Mouse (Mus musculus): Measurements from ENCODE around the gene Shroom4.

Shroom4 gene

GRCm38 (mm10) chrX:6496374-6496773, 96.7 kb downstream of the Shroom4 start:
- no peak for DNase-seq (ENCODE audit: low spot score)

DNA sequence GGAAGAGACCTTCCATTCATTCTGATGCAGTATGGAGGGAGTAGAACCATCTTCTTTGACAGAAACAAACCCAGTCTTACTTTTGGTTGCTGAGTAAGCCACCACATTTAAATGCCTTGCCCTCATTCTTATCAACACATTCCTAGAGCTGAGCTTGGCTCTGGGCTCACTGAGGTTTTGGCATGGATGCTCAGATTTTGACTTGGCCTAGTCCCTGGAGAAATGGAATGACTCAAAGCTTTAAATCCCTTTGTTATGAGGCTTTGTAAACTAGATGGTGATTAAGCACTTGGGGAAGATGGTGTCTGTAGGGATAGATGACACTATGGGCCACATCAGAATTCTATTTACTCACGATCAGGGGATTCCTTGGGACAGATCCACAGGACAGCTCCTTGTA, 102.2 kb downstream of the Shroom4 start:
- DNase-seq (ENCODE audit: low spot score), result no peak

- DNase-seq (ENCODE audit: low spot score), result no peak
These were observed 117.6 kb downstream of the Shroom4 start for GRCm38 (mm10) chrX:6517217-6517616.

DNA sequence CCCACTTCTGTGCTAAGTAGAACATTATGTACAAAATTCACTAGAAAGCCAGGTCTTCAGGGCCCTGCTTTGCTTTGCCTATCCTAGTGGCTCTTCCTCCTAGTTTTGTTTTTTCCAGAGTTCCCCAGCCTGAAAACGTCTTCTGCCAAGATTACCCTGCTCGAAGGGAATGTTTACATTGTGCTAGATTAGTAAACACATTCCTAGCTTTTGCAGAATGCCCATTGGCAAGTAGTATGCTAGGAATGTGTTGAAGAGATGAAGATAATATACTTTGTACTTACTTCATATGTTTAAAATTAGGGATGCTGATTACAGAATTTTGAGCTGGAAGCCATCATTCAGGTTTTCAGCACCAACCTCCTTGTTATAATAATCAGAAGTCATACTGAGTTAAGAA, 118.8 kb downstream of the Shroom4 start:
- DNase-seq (ENCODE audit: low spot score), result no peak

DNA sequence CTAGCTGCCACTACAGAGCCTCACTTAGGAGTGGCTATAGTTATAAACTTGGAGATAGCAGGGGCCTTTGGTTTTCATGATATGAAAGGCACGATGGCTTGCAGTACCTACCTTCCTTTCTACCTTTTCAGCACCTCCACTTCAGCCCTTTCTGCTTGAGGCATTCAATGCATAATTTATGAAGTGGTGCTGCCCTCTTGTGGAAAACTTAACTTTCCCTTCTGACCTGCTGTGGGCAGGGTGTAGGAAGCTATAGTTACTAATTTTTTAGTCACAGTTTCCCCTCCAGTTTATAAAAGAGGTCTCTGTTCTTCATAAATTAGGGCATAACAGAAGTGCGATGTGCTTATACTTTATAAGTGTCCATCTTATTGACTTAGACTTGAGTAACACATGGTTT, 123.3 kb downstream of the Shroom4 start:
- DNase-seq (ENCODE audit: low spot score), result peak; percentile 12

DNA sequence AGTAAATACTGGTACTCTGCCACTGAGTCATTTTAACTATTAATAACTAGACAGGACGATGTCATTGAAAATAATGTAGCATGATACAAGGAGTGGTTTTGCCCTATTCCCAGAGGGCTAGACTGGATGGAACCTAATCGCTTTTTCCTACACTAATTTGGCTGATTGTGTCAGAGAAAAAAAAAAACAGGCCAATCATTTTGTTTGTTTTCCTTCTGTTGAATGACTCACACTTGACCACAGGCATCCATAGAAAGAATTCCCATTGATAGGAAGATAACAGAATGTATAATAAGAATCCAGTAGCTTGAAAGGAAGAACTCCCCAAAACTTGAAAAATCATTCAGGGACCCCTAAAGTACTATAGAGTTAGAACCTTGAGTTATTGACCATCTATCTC, 137.0 kb downstream of the Shroom4 start:
- DNase-seq (ENCODE audit: low spot score), result no peak

DNA sequence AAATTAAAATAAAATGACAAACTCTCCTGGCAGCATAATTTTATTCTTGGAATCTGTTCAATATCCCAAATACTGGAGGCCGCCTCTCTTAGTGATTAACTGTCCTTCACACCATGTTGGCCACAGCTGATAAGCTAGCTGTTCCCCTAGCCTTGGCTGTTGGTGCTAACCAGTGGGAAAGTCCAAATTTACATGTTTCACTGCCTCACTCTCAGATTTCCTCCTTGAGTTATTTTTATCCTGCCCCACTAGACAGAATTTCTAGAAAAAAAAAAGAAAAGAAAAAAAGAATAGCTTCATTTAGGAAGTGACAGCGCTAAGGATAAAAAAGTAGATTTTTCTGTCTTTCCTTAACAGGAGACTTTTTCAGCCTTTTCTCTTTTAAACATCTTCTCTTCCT, 138.0 kb downstream of the Shroom4 start:
- DNase-seq (ENCODE audit: low spot score), result no peak

DNA sequence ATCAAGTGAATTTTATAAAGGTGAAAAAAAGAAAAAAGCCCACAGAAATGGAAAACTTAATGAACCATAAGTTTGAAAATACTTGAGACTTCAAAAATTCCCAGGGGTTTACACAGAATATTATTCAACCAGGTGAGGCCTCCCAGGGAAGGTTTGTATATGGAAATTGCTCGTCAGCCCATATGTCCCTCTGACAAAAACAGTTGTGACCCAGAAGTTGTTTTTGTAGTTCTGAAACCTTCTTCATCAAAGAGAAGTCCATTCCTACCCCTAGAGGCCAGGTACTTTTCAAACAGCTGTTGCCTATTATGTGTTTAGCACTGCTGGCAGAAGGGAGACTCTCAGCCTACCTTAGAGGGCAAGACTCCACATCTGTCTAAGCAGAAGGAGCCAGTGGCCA, 165.4 kb downstream of the Shroom4 start:
- DNase-seq (ENCODE audit: low spot score), result no peak

DNA sequence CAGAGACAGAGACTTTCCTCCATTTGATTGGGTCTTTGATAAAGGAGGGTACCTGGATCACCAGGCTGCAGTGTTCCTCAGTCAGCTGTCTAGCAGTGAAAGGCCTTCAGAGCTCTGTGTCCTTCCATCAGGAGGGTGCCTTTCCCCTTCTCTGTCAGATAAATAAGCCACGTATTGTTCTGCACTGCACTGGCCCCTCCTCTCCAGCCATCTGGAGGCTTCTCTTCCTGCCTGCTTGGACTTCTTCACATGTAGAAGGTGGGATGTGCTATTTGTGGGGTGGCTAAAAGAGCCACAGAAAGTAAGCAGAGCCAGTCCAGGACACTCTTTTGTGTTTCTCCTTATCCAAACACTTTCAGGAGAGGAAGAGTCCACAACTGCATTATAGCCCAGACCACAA, 174.9 kb downstream of the Shroom4 start:
- no peak for DNase-seq (ENCODE audit: low spot score)

- DNase-seq (ENCODE audit: low spot score), result no peak
These were observed 177.3 kb downstream of the Shroom4 start for GRCm38 (mm10) chrX:6577001-6577400.

- no peak for DNase-seq (ENCODE audit: low spot score)
These were observed 181.0 kb downstream of the Shroom4 start for GRCm38 (mm10) chrX:6580671-6581070.

DNA sequence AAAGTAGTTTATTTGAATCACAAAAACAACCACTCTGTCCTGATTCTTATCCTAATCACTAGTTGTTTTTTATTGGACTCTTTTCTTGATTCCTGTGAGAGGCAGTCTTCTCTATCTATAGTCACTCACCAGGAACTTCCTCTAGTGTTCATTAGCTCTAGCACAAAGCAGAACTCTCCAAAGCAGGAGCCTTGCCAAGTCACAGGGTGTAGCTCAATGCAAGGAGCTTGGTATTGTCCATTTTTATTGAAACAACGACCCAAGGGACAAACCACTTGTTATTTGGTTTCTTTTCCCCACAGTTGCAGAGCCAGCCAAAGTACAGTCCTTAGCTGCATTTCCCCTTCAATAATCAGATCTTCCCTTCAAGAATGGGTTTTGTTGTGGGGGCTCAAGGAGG, 181.5 kb downstream of the Shroom4 start:
- DNase-seq (ENCODE audit: low spot score), result no peak

- DNase-seq (ENCODE audit: low spot score), result no peak
These were observed 183.0 kb downstream of the Shroom4 start for GRCm38 (mm10) chrX:6582646-6583045.

- no peak for DNase-seq (ENCODE audit: low spot score)
These were observed 194.5 kb downstream of the Shroom4 start for GRCm38 (mm10) chrX:6594183-6594582.

DNA sequence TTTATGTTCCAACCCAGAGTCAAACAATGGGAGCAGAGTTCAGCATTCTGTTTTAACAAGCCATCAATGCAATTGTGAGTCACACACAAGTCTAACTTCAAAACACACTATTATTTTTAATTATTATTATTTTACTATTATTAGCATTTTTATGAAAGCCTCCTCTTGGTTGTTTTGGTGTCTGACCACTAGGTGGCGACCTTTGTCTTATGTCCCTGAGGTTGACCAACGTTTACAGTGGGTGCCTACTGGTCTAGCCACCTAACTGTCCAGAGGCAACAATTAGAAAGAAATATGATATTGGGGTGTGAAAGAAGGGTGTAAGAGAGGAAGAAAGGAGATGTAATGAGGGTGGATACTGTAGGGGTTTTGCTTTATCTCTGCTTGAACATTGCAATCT, 254.4 kb downstream of the Shroom4 start:
- peak; percentile 9 for DNase-seq (ENCODE audit: low spot score)

- no peak for DNase-seq (ENCODE audit: low spot score)
These were observed 259.2 kb downstream of the Shroom4 start for GRCm38 (mm10) chrX:6658820-6659324.

Data from urinary bladder, postnatal 14 days (tissue).